Mouse (Mus musculus) olfactory bulb, adult 2 months (tissue): Measurements from ENCODE around the gene Rap1a. TPM values are rescaled to one million over a fixed set of nuclear protein-coding genes. Genes with fewer than 3 reads are reported as not detected.

Experiments
- H3K27ac ChIP-seq: fragments of 200-500 bp; 2 replicates; pipeline ENCODE4 v1.5.1; 2012; ENCODE audit warnings: low read depth, low read length; ENCODE audit not compliant: insufficient read depth
- H3K4me1 ChIP-seq: fragments of 200-500 bp; 2 replicates; pipeline ENCODE4 v1.6.1; 2012; ENCODE audit warnings: low read length; ENCODE audit not compliant: control insufficient read depth, insufficient read depth
- H3K4me3 ChIP-seq: fragments of 200-500 bp; 2 replicates; pipeline ENCODE4 v1.5.1; 2012; ENCODE audit warnings: mild to moderate bottlenecking, low read depth, low read length, moderate library complexity; ENCODE audit not compliant: insufficient read depth
- CTCF ChIP-seq: fragments of 200-500 bp; IDR thresholded peaks from 2 replicates; pipeline ENCODE4 v1.5.1; 2012; ENCODE audit warnings: low read depth, mild to moderate bottlenecking, low read length, moderate library complexity; ENCODE audit not compliant: insufficient read depth
- POLR2A ChIP-seq: fragments of 200-500 bp; IDR thresholded peaks from 2 replicates; pipeline ENCODE4 v1.6.1; 2012; ENCODE audit warnings: mild to moderate bottlenecking, low read depth, low read length, moderate library complexity; ENCODE audit not compliant: insufficient read depth
- WGBS: fragments of 180-500 bp; shearing (Covaris S2); methylation state at CpG from one replicate; pipeline ENCODE4 v1.1.7; 2018; 5-methylcytosine and 5-hydroxymethylcytosine counted together
- polyA plus RNA-seq: library from polyadenylated mRNA; stranded (reverse); fragments of >200 nt; gene quantifications from 2 replicates; pipeline ENCODE4 v1.2.4, GENCODE M21; 2012; ENCODE audit warnings: low replicate concordance; ENCODE audit not compliant: missing spikeins, insufficient read depth, insufficient read length

The Rap1a gene
- polyA plus RNA-seq, 1 experiment, result not detected

GRCm38 (mm10) chr3:105696387-105697147, 104.6 kb downstream of the Rap1a start:
- Histone ChIP-seq H3K27ac (no peak overlapping the region), H3K4me3 (no peak overlapping the region), H3K4me1 (peaks cover 22% of the 10 kb centered on the region)
- TF ChIP-seq CTCF (no peak), POLR2A (no peak)
- 75% methylated on average over 17 of the region's 17 CpGs for WGBS

GRCm38 (mm10) chr3:105695476-105696386, 105.4 kb downstream of the Rap1a start:
- H3K4me3 ChIP-seq, result no peak overlapping the region
- H3K4me1 ChIP-seq, result peaks cover 22% of the 10 kb centered on the region
- 37% methylated on average over 20 of the region's 20 CpGs for WGBS
- H3K27ac ChIP-seq, result peak overlapping the region; percentile 33
- TF ChIP-seq CTCF (no peak), POLR2A (no peak)

- TF ChIP-seq CTCF (no peak), POLR2A (no peak)
- Histone ChIP-seq H3K4me3 (no peak overlapping the region), H3K4me1 (peaks cover 22% of the 10 kb centered on the region), H3K27ac (0 out of 2 replicates have a peak overlapping the region, but pooled peaks have one; percentile 7)
- WGBS, result 51% methylated on average over 14 of the region's 14 CpGs
Measured at GRCm38 (mm10) chr3:105693327-105694080, 107.6 kb downstream of the Rap1a start.

GRCm38 (mm10) chr3:105688536-105688935, 112.6 kb downstream of the Rap1a start:
- Histone ChIP-seq H3K4me3 (no peak overlapping the region), H3K4me1 (peaks cover 4% of the 10 kb centered on the region), H3K27ac (no peak overlapping the region)
- TF ChIP-seq POLR2A (no peak), CTCF (no peak)
- WGBS, result 96% methylated on average over 2 of the region's 2 CpGs

DNA sequence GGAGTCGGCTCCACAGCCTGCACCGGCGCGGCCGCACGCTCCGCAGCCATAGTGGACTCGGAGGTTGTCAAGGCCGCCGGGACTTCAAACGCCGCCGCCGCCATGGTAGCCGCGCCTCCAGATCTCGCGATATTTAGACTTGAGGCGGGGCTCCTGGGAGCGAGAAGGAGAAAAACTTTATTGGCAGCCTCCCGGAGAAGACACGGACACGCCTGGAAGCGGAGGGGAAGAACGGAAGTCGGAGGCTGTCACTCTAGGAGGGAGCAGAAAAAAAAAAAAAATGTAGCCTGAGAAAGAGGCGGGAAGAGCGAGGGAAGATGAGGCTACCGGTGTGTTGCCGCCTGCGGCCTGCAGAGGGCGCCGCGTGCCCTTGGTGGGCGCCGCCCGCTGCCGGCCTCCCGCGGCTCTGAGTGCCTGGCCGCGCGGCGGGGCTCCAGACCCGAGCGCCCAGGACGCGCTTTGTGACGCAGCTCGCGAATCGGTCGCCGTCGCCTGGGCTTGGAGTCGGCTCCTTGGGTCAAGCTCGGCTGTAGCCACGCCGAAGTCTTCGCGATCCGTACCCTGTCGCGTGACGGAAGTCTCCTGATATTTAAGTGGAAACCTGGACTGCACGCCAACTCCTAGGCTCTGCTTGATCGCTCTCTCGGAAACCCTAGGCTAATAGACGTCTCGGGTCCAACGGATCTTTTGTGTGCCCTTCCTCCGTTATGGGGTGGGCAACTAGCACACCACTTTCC, 113.6 kb downstream of the Rap1a start, which contains the start of gene Ddx20:
Ddx20 (minus strand) TSS at position 251 of the 737 bp plus-strand sequence.
- peak; percentile 99 for TF ChIP-seq CTCF
- peak; percentile 52 for TF ChIP-seq POLR2A
- H3K4me3 ChIP-seq, result peak within 1 kb of the TSS; percentile 60
- peak within 1 kb of the TSS; percentile 95 for H3K27ac ChIP-seq
- H3K4me1 ChIP-seq, result no peaks in the 10 kb centered on the region
- WGBS, result under 1% methylated on average over 72 of the region's 72 CpGs

GRCm38 (mm10) chr3:105686394-105687323, 114.5 kb downstream of the Rap1a start:
- TF ChIP-seq CTCF (no peak), POLR2A (no peak)

GRCm38 (mm10) chr3:105680346-105680745, 120.8 kb downstream of the Rap1a start:
- Histone ChIP-seq H3K27ac (no peak overlapping the region), H3K4me1 (no peaks in the 10 kb centered on the region), H3K4me3 (no peak overlapping the region)
- TF ChIP-seq CTCF (no peak), POLR2A (no peak)
- 90% methylated on average over 7 of the region's 7 CpGs for WGBS

More at GRCm38 (mm10) chr3:105686394-105687323, 114.5 kb downstream of the Rap1a start:
- 9% methylated on average over 60 of the region's 60 CpGs for WGBS
- Histone ChIP-seq H3K4me1 (no peaks in the 10 kb centered on the region), H3K27ac (no peak overlapping the region), H3K4me3 (peak overlapping the region; percentile 60)

Other genes starting within 250 kb of the Rap1a start
- not detected in 2 replicates for gene Ddx20, start 113.8 kb downstream of the Rap1a start, polyA plus RNA-seq
- gene Inka2, start 96.7 kb downstream of the Rap1a start, polyA plus RNA-seq, result not detected in 2 replicates
- gene Adora3, start 69.5 kb upstream of the Rap1a start, polyA plus RNA-seq, result not detected in 2 replicates
- gene Tmigd3, start 69.6 kb upstream of the Rap1a start, polyA plus RNA-seq, result not detected in 2 replicates
- gene I830077J02Rik, start 131.3 kb upstream of the Rap1a start, polyA plus RNA-seq, result not detected in 2 replicates
- not detected in 2 replicates for gene Wdr77, start 158.0 kb upstream of the Rap1a start, polyA plus RNA-seq
- 1,422 TPM in 1 of 2 replicates, not detected in the other for gene Atp5f1, start 158.8 kb upstream of the Rap1a start, polyA plus RNA-seq
- gene Ovgp1, start 172.4 kb upstream of the Rap1a start, polyA plus RNA-seq, result not detected in 2 replicates
- gene Pifo, start 213.3 kb upstream of the Rap1a start, polyA plus RNA-seq, result not detected in 2 replicates
- not detected in 2 replicates for gene Chil5, start 231.5 kb upstream of the Rap1a start, polyA plus RNA-seq